Mouse (Mus musculus) bone marrow, adult 2 months (tissue): Measurements from ENCODE around the gene Rad51c.
"Not testable (repeated sequence)": the region's sequence is repeated elsewhere in the genome, so short reads cannot be mapped to it uniquely, and the experiment has no call there.

Source experiments
- CTCF ChIP-seq: fragments of 200-500 bp; IDR thresholded peaks from 2 replicates; pipeline ENCODE4 v1.5.1; 2011; ENCODE audit warnings: low read length, control low read depth; ENCODE audit not compliant: control insufficient read depth, insufficient read depth
- POLR2A ChIP-seq: fragments of 200-500 bp; IDR thresholded peaks from 2 replicates; pipeline ENCODE4 v1.6.1; 2011; ENCODE audit warnings: low read depth, mild to moderate bottlenecking, control low read depth, low read length, borderline replicate concordance; ENCODE audit not compliant: control insufficient read depth

DNA sequence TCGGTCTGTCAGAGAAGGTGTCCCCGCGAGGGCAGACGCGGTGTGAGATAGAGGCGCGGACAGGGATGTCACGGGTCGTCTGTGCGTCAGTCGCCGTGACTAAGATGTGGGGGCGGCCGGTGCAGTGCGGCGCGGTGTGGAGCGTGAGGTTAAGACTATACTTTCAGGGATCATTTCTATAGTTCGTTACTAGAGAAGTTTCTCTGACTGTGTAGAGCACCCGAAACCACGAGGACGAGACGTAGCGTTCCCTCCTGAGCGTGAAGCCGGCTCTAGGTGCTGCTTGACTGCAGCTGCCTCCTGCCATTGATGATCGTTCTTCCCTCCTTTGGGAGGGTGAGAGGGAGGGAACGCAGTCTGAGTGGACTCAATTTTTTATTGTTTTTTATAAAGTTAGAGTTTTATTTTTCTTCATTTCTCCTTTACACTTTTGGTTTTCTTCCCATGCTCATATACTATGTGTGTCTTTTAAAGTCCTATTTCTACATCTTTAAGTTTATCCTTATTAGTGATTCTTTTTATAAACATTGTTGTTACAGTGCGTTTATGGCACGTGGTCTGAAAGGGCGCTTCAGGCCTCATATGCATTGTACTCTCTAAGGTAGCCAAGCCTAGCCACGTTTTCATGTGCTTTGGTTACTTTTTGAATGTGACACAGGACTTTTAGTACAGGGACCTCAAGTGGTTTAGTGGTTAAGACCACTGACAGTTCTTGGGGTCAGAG lies 43.9 kb upstream of the Rad51c start:
- not testable (repeated sequence) for TF ChIP-seq CTCF, POLR2A
